Mouse (Mus musculus): ENCODE measurements around the gene Zp1. TPM values are rescaled to one million over a fixed set of nuclear protein-coding genes. Genes with fewer than 3 reads are reported as not detected.

Zp1 gene
- polyA plus RNA-seq, 1 experiment from 2014 or later, result 0.17 TPM

DNA sequence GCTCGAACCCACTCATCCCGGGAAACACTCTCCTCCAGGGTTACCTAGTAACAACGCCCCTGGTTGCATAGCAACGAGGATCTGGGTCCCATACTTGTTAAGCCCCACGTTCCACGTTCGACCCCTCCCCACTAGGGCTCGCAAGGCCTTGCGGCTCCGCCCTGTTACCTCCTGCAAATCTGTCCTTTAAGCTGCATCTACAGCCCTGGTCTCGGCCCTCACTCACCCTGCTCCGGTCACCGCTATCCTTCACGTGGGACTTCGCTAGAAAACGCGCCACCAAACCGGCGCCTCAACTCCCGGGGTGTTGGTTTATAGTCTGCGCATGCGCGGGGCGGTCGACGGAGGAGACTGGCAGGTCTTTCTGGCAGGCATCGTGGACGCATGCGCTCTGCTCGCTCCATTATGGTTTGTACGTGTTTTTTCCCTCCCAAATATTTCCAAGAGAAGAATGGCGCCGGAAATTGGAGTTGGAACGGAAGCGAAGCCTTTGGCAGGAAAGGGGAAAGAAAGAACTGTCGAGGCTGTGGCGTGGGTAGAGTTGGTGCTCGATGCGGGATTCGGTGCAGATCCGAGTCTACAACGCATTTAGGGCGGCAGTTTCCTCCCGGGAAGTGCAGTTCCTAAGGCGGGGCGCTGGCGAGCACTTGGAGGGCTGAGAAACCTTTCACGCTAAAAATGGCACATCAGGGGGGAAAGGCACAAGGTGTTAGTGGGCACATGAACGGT lies 38.8 kb downstream of the Zp1 start, which contains the start of gene Tmem109:
Gene Tmem109, minus strand, starts transcription at position 576 of the 729 bp plus-strand sequence.
- peak; percentile 64 for TF ChIP-seq CTCF (IDR thresholded peaks at IDR 0.05)
- in situ Hi-C loops (cut with MboI; ENCODE audit: low pct_unique_long_range_greater_than_20kb), result no loop called here

DNA sequence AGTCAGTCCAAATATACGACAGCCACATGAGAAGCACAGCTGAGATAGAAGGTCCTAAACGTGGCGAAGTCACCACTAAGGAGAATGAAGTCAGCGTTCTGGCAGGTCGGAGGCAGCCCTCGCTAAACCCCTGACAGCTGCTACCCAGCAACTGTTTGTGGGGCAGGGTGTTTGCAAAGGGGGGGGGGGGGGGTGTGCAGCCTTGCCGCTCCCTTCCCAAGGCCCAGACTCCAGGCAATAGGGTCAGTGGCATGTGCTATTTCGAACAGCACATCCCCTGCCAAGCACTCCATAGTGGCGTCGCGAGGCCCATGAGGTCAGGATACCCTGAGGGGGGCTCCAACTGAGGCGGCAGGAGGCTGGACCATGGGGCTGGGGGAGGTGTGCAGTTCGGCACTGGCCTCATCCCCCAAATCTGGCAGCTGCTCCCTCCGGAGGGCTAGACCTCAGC lies 39.4 kb downstream of the Zp1 start:
- ATAC-seq (peak; percentile 14), DNase-seq (ENCODE audit: low read depth, low spot score) (no peak)
- ChIA-PET CTCF (interaction anchor here (0.7 to 1.6 kb wide), 6 partner anchors 11 to 171 kb away, joined by 3 to 7 read pairs (median 4); partner anchors contain the start of genes Prpf19 and Tmem132a), POLR2A (interaction anchor here (0.7 to 1.0 kb wide), 3 partner anchors 15 to 73 kb away, joined by 3 to 4 read pairs (median 3); no protein-coding TSS in a partner anchor)
- no peak for TF ChIP-seq CTCF (IDR thresholded peaks at IDR 0.05)
- no peaks in the 10 kb centered on the region for H3K27me3 ChIP-seq
- in situ Hi-C loops (cut with MboI; ENCODE audit: low pct_unique_long_range_greater_than_20kb), result no loop called here

More for the DNA sequence above, 38.8 kb downstream of the Zp1 start, which contains the start of gene Tmem109:
- CTCF ChIA-PET, result interaction anchor here (1.1 kb wide), 1 partner anchor 172 kb away, joined by 3 read pairs; no protein-coding TSS in a partner anchor
- peak; percentile 63 for DNase-seq (ENCODE audit: low read depth, low spot score)
- ATAC-seq, result peak; percentile 93
- no peaks in the 10 kb centered on the region for H3K27me3 ChIP-seq
- POLR2A ChIA-PET, result interaction anchor here (0.8 to 1.0 kb wide), 2 partner anchors 14 to 23 kb away, joined by 3 to 4 read pairs; no protein-coding TSS in a partner anchor

DNA sequence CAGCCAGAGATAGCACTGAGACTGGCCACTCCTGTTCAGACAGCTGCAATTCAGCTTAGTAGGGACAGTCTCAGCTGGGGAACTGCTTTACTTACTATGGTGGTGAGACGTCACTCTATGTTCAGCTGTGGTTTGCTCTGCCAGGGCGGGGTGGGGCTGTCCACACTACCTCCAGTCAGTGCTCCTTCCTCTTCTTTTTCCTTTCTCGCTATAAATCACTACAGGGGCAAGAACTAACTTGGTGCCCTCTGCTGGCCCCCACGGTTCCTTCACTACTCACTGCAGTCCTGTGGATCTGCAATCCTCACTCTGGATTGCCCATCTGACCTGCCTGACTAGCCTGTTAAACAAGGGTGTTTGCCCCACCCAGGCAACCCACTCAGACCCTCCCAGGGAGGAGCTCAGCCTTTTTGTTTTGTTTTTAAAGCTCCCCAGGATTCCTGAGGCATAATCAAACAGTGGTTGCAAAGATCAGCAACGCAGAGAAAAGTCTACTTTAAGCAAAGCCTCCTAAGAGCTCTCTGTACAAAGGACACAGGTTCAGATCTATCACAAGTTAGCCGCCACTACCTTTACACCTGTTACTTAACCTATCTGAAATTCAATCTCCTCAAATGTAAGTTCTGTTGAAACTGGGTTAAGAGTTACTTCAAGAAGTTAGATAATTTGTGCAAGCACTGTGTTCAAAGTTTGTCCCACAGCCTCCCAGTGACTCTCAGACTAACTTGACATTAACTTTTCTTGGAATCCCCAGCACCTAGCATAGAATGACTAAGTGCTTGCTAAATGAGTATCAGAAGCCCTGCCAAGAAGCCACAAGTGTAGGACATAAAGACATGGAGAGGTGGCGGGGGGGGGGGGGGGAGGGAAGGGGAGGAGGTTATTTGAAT lies 40.1 kb downstream of the Zp1 start:
- POLR2A ChIA-PET, result interaction anchor here (0.7 to 1.0 kb wide), 3 partner anchors 15 to 74 kb away, joined by 3 to 4 read pairs (median 3); no protein-coding TSS in a partner anchor
- CTCF ChIA-PET, result interaction anchor here (0.7 to 1.6 kb wide), 8 partner anchors 10 to 171 kb away, joined by 3 to 7 read pairs (median 4); partner anchors contain the start of genes Prpf19 and Tmem132a
- DNase-seq (ENCODE audit: low read depth, low spot score) (no peak), ATAC-seq (peak; percentile 28)
- in situ Hi-C loops (cut with MboI; ENCODE audit: low pct_unique_long_range_greater_than_20kb), result no loop called here
- no peaks in the 10 kb centered on the region for H3K27me3 ChIP-seq
- no peak for TF ChIP-seq CTCF (IDR thresholded peaks at IDR 0.05)

- ATAC-seq (no peak), DNase-seq (ENCODE audit: low read depth, low spot score) (no peak)
- H3K27me3 ChIP-seq, result no peaks in the 10 kb centered on the region
- TF ChIP-seq CTCF (IDR thresholded peaks at IDR 0.05), result no peak
- in situ Hi-C loops (cut with MboI; ENCODE audit: low pct_unique_long_range_greater_than_20kb), result loop anchor here (5.0 kb wide), 1 partner anchor 161 kb away; no protein-coding TSS in a partner anchor
- POLR2A ChIA-PET, result interaction anchor here (0.6 kb wide), 1 partner anchor 94 kb away, joined by 4 read pairs; no protein-coding TSS in a partner anchor
- CTCF ChIA-PET, result interaction anchor here (0.9 to 2.2 kb wide), 4 partner anchors 12 to 169 kb away, joined by 3 to 9 read pairs (median 3); partner anchors contain the start of gene Prpf19
Measured at GRCm38 (mm10) chr19:10878201-10878837, 42.1 kb downstream of the Zp1 start.

- POLR2A ChIA-PET, result interaction anchor here (1.0 kb wide), 1 partner anchor 14 kb away, joined by 3 read pairs; no protein-coding TSS in a partner anchor
- no peak for TF ChIP-seq CTCF (IDR thresholded peaks at IDR 0.05)
- ATAC-seq (no peak), DNase-seq (ENCODE audit: low read depth, low spot score) (no peak)
- CTCF ChIA-PET, result interaction anchor here (1.8 kb wide), 1 partner anchor 9 kb away, joined by 7 read pairs; no protein-coding TSS in a partner anchor
- no peaks in the 10 kb centered on the region for H3K27me3 ChIP-seq
- in situ Hi-C loops (cut with MboI; ENCODE audit: low pct_unique_long_range_greater_than_20kb), result no loop called here
Measured at GRCm38 (mm10) chr19:10871328-10871961, 49.0 kb downstream of the Zp1 start.

- no peak for DNase-seq (ENCODE audit: low read depth, low spot score)
- H3K27me3 ChIP-seq, result no peaks in the 10 kb centered on the region
- no peak for TF ChIP-seq CTCF (IDR thresholded peaks at IDR 0.05)
- POLR2A ChIA-PET, result interaction anchor here (1.0 kb wide), 1 partner anchor 13 kb away, joined by 3 read pairs; no protein-coding TSS in a partner anchor
- CTCF ChIA-PET, result interaction anchor here (1.8 kb wide), 1 partner anchor 9 kb away, joined by 7 read pairs; no protein-coding TSS in a partner anchor
- in situ Hi-C loops (cut with MboI; ENCODE audit: low pct_unique_long_range_greater_than_20kb), result no loop called here
- ATAC-seq, result no peak
Measured at GRCm38 (mm10) chr19:10870676-10871075, 49.8 kb downstream of the Zp1 start.

DNA sequence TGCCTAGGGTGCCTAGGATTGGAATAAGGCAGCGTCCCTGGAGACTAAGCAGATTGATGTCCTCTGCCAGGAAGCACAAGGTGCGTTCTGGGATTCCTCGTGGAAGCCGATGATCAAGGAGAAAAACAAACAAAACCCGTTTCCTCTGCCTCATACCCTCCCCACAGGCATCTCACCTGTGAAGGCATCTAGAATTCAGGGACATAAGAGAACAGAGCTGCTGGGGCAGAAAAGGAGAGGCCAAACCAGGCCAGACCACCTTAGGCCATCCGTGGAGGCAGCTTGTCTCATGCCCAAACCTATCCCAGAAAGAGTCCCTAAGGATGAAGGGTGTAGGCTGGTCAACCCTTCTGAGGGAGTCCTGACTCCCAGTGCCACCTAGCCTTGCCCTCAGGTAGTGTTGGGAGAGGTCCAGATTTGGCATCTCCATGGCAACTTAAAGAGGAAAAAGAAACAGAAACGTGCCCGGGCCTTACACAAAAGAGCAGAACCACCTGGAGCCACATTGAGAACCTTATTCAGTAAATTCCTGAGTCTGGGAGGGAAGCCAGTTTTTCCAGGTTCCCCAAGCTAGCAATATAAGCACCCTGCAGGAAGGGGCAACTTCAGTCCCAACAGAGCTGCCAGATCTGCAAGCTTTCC lies 50.4 kb downstream of the Zp1 start, which contains the start of gene Tmem132a:
Gene Tmem132a, minus strand, starts transcription at position 55 of the 642 bp plus-strand sequence.
- ATAC-seq (peak; percentile 27), DNase-seq (ENCODE audit: low read depth, low spot score) (no peak)
- ChIA-PET CTCF (interaction anchor here (1.8 kb wide), 1 partner anchor 10 kb away, joined by 7 read pairs; no protein-coding TSS in a partner anchor), POLR2A (interaction anchor here (1.2 kb wide), 1 partner anchor 154 kb away, joined by 3 read pairs; no protein-coding TSS in a partner anchor)
- H3K27me3 ChIP-seq, result no peaks in the 10 kb centered on the region
- TF ChIP-seq CTCF (IDR thresholded peaks at IDR 0.05), result no peak
- in situ Hi-C loops (cut with MboI; ENCODE audit: low pct_unique_long_range_greater_than_20kb), result no loop called here

DNA sequence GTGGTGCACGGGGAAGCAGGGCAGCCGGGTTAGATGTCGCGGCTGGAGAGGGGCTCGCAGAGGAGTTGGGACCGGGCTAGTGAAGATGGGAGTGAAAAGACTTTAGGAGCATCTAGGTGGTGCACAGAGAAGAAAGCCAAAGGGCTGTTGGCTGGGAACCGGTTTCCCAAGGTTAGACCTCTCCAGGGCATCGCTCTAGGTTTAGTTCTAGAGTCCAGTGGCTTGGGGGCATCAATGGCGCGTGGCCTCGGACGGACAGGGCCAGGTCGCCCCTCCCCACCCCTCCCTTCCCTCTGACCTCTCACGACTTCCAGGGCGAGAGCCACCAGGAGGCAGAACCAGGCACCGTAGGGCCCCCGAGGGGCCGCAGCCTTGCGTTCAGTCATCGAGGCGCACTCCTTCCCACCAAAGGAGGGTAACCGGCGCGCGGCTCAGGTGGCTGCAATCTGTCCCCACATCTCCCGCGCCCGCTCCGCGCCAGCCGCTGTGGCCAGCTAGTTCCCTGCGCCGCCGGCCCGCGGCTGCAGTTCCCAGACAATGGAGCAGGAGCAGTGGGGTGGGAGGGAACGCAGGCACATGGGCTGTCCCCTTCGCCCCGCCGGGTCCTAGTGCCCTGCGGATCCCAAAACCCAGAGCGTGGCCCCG lies 51.1 kb downstream of the Zp1 start:
- POLR2A ChIA-PET, result interaction anchor here (1.2 kb wide), 1 partner anchor 153 kb away, joined by 3 read pairs; no protein-coding TSS in a partner anchor
- no peak for TF ChIP-seq CTCF (IDR thresholded peaks at IDR 0.05)
- CTCF ChIA-PET, result interaction anchor here (1.8 kb wide), 1 partner anchor 11 kb away, joined by 7 read pairs; no protein-coding TSS in a partner anchor
- ATAC-seq (peak; percentile 90), DNase-seq (ENCODE audit: low read depth, low spot score) (peak; percentile 41)
- H3K27me3 ChIP-seq, result no peaks in the 10 kb centered on the region
- in situ Hi-C loops (cut with MboI; ENCODE audit: low pct_unique_long_range_greater_than_20kb), result no loop called here

Measured in Patski (cell line).